Mouse (Mus musculus) lung, postnatal 25 days (tissue): ENCODE measurements around the gene Phgr1.

ENCODE experiments used
- DNase-seq: peaks from one replicate; pipeline ENCODE4 v3.0.0; 2022; ENCODE audit warnings: low spot score

The Phgr1 gene

DNA sequence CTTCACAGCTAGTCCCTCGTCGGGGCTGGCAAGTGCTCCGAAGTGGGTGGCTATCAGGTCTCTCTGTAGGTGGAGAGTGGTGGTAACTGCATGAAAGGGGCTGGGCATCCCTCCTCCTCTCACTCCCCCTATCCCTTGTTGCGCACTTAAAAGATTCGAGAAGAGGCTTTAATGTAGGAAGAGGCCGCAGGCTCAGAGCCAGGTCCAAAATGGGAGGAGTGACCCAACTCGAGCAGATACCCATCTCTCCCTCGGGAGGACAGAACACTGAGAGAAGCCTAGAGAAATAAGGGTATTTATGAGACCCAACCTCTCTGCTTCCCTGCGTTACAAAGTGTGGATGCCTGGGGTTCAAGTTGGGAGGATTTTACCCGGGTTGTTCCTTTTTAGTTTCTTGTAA, 6.5 kb downstream of the Phgr1 start:
- DNase-seq, result no peak

DNA sequence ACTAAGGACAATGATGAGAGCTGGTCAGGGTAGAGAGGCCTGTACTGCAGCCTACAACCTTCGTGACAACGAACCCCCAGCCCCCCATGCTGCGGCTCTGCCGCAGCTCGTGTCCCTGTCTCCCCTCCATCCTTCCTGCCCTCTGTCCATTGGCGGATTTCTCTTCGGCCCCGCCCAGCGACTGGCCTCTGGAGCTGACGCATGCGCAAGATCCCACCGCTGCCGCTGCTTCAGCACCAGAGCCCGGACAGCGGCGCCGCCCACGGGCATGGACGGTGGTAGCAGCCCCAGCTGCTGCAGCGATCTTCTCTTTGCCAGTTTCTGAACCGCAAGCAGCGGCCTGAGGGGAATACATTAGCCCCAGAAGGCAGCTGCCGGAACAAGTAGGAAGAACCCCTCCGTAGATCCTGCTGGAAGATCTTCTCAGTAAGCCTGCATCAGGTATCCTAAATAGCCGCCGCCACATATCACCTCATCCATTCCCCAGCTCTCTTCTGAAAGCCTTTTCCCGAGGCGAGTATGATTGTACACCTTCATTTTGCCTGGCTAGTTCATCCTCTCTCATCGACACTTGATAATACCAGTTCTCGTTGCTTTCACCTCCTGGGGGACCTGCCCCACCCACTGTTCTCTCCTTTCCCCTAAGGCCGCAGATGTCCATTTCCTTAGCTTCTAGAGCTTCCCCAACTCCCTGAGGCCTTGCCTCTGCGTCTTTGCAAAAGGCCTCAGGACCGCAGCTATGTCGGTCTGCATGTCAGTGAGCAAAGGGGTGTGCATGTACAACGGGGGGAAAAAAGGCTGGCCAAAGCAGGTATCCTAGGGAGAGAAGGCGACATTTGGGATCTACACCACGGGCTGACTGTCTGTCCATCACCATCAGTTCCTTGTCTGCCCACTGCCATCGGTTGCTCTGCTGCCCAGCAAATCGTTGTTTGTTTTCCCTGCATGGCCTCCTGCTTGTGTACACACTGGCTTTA, 7.2 kb downstream of the Phgr1 start, which contains the start of gene Disp2:
TSS of gene Disp2 (plus strand) at position 216 of the 977 bp plus-strand sequence.
- peak; percentile 95 for DNase-seq

DNA sequence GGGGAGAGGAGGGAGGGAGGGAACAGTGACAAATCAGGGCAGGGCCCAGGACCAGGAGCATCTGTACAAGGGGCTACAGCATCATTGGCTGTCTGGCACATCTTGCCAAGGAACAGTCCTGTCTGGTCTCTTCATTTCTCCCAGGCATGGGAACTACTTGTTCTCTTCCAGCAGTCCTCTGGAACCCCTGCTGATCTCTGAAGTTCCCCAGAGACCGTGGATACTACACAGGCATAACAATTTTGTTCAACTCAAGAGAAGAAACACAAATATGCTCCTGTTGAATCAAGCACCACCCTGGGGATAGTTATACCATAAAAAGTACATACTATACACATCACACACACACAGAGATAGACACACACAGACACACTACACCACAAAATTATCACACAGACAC, 8.5 kb downstream of the Phgr1 start:
- no peak for DNase-seq

DNA sequence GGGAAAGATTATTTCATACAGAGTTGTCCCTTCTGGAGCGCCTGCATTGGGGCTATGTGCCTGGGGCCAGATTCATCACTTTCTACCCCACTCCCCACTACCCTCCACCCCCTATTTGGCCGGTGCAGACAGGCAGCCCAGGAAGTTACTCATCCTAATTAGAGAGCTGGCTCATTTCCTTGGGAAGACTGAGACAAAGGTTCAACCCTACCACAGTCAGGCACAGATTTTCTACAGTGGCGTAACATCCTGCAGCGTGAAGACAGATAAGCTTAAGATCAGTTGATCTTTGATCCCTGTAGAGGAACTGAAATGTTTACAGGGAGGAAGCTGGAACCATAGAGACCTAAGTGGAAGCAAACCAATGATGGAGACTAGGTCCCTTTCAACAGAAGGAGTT, 9.7 kb downstream of the Phgr1 start:
- DNase-seq, result no peak

DNA sequence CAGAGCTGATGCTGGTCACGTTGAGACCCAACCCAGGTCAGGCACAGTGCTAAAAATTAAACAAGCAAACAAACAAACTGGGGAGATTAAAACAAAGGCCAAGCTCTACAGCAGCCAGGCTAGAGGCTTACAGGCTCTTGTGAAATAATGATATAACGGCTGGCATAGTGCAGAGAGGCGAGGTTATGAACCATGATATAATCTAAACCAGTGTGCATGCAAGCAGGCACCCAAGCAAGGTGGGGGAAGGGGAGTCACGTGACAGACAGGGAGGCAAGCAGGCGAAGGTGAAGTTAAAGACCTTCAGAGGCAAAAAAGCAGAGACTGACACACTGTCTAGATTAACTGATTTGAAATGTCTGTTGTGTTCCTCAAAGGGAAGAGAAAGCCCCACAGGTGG, 10.5 kb downstream of the Phgr1 start:
- no peak for DNase-seq

DNA sequence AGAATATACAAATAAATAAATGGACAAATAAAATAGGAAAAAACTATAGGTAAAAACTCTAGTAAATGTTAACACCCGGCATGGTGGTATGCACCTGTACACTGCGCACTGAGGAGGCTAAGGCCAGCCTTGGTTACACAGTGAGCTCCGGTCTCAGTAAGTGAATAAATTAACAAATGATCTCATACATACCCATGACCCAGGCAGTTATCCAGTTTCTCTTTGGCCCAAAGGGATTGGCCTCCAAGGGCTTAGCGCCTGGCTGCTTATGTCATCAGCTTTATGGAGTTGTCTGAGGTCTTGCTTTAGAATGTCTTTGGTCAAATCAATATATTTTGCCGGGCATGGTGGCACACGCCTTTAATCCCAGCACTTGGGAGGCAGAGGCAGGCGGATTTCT, 11.1 kb downstream of the Phgr1 start:
- no peak for DNase-seq

DNA sequence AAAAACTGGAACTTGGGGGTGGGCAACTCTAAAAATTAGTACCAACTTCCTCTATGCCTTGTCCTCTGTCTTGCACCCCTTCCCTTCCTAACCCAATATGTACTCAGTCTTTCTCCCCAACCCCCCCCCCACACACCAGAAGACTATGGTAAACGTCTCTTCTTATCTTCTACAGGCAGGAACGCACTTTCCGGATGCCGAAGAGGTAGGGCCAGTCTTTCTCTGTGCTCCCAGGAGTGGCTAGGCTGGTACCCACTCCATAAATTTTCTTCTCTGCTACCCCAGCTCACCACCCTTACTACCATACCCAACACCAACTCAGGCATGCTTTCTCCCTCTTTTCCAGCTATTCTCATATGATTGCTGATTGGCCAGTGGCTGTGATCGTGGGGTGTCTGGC, 14.0 kb downstream of the Phgr1 start:
- DNase-seq, result no peak

DNA sequence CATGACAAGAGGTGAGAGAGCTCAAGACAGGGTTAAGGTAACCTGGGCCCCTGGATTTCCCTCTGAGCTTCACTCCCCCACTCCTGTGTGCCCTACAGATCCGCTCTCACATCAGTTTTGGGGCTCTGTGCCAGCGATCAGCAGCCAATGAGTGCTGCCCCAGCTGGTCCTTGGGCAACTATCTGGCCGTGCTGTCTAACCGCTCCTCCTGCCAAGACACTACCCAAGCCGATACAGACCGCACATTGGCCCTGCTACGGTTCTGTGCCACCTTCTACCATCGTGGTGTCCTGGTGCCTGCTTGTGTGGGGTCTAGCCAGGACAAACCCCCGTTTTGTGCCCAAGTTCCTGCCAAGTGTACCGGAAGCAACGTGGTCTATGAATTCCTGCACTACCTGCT, 16.9 kb downstream of the Phgr1 start:
- no peak for DNase-seq

DNA sequence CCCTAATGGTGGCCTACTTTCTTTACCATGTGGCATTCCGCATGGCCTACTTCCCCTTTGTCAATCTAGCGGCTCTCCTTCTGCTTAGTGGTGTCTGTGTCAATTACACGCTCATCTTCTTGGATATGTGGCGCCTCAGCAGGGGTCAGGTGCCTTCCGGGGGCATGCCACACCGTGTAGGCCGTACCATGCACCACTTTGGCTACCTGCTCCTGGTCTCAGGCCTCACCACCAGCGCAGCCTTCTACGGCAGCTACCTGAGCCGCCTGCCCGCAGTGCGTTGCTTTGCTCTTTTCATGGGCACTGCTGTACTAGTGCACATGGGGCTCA, 17.6 kb downstream of the Phgr1 start:
- no peak for DNase-seq

DNA sequence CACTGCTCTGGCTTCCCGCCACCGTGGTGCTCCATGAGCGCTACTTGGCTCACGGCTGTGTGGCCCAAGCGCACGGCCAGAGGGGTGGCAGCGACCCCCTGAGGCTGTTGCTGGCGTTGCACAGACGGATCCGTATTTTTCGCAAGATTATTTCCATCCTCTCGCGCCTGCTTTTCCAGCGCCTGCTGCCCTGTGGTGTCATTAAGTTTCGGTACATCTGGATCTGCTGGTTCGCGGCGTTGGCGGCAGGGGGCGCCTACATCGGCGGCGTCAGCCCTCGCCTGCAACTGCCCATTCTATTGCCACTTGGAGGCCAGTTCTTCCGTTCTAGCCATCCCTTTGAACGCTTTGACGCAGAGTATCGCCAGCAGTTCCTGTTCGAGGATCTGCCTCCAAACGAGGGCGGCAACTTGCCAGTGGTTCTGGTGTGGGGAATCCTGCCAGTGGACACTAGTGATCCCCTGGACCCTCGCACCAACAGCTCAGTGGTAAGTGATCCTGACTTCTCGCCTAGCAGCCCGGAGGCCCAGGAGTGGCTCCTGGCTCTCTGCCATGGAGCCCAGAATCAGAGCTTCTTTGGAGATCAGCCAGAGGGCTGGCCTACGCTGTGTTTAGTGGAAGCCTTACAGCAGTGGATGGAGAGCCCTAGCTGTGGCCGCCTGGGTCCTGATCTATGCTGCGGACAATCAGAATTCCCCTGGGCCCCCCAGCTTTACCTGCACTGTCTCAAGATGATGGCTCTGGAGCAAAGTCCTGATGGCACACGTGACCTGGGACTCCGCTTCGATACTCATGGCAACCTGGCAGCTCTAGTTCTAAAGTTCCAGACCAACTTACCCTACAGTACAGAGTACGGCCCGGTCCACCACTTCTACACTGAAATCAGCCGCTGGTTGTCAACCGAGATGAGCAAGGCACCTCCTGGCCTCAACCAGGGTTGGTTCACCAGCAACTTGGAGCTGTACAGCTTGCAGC, 18.3 kb downstream of the Phgr1 start:
- peak; percentile 86 for DNase-seq

DNA sequence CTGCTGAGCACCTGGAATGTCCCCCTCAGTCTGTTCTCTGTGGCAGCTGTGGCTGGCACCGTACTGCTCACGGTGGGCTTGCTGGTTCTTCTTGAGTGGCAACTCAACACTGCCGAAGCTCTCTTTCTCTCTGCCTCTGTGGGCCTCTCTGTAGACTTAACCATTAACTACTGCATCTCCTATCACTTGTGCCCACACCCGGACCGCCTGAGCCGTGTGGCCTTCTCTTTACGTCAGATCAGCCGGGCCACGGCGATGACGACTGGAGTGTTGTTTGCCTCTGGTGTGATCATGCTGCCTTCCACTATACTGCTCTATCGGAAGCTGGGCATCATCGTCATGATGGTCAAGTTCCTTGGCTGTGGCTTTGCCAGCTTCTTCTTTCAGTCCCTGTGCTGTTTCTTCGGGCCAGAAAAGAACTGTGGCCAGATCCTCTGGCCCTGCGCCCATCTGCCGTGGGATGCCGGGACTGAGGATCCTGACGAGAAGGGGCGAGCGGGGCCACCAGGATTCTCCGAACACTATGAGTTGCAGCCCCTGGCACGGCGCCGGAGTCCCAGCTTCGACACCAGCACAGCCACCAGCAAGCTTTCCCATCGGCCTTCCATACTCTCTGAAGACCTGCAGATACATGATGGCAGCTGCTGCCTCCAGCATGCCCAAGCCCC, 19.2 kb downstream of the Phgr1 start:
- no peak for DNase-seq

DNA sequence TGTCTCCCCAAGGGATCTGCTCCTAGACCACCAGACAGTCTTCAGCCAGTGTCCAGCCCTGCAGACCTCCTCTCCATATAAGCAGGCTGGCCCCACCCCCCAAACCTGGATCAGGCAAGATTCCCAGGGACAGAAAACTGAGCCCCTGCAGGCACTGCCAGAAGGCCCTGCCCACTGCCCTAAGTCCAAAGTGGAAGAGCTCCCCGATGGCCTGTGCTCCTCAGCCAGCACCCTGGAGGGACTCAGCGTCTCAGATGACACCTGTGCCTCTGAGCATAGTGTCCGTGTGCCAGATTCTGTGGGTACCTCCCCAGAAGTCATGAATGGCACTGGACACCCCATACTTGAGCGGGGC, 19.7 kb downstream of the Phgr1 start:
- DNase-seq, result no peak

DNA sequence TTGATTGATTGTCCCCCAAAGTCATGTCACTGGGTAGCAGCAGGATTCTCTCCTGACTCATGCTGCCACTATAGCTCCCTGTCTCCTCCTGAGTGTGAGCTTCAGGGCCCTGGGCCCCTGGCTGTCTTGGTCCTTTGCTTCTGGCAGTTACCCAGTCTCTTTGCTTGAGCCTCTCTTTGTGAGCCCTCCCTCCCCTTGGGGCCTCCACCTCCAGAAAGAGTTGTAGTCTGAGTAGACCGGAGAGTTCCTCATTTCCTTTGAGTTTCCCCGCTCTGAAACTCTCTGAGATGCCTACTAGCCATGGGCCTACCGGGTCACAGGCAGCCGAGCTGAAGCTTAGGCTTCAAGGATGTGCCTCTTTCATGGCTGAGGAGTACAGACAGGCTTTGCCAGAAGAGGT, 21.1 kb downstream of the Phgr1 start:
- no peak for DNase-seq

DNA sequence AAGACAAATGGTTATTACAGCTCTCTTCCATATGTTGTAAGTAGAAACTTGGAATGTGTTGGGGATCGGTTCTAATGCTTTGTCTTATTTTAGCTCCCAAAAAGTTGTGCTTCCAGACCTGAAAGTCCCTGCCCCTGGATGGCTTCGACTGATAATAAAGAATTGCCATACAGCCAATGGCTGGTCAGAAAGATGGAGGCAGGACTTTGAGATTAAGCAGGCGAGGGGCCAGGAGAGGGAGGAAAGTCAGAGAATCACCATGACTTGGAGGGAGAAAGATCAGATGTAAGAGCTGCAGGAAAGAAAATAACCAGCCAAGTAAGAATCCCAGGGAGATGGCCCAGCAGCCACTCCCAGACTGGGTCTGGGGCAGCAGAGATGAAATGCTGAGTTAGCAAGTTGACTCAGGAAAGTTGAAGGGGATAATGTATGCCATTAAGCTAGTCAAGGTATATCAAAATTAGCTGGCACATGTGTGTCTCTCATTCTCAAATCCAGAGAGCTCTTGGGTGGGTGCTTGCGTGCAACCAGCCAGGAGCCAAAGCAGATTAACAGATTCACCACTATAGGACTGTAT, 30.1 kb downstream of the Phgr1 start:
- DNase-seq, result no peak

DNA sequence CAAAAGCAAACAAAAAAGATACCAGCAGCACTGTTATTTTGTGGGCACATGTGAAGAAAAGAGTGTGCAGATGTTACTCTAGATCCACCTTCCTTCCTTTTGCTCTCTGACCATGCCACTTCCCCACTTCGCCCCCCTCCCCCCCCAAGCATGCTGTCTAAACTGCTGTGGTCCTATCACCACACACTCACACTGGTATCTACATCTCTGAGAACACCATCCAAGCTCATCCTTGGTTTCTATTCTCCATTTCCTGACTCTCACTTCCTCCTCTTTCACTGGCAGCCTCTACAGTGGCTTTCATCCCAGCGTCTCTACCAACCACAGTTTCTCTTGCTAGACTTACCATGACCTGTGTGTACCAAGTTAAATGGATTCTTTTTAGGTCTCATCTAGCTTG, 31.9 kb downstream of the Phgr1 start:
- DNase-seq, result no peak

DNA sequence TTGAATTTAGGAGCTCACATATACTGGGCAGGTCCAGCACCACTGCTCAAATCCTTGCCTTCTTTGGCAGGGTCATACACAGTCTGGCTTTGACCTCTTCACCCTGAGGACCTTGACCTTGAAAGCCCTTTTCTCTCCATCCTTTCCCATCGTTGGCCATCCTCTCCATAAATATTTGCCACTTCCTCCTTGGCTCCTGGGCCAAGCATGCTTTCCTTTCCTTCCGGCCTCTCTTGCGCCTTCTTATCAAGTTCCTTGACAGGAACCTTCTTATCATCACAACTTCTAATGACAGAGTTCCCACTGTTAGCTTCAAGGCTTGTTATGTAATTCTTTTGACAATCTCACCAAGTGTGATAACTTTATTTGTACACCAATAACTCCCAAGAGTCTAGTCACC, 32.6 kb downstream of the Phgr1 start:
- peak; percentile 57 for DNase-seq

DNA sequence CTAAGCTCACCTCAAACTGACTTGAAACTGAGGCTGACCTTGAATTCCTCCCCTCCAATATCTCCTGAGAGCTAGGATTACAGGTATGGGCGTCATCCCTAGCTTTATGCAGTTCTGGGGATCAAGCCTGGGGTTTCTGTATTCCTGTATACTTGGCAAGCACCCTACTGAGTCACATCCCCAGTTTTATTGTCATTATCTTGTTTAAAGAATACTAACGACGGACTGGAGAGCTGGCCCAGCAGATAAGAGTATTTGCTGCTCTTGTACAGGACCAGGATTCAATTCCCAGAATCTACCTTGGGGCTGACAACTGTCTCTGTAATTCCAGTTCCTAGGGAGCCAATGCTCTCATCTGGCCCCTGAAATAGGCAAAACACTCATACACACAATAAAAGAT, 33.2 kb downstream of the Phgr1 start:
- no peak for DNase-seq

DNA sequence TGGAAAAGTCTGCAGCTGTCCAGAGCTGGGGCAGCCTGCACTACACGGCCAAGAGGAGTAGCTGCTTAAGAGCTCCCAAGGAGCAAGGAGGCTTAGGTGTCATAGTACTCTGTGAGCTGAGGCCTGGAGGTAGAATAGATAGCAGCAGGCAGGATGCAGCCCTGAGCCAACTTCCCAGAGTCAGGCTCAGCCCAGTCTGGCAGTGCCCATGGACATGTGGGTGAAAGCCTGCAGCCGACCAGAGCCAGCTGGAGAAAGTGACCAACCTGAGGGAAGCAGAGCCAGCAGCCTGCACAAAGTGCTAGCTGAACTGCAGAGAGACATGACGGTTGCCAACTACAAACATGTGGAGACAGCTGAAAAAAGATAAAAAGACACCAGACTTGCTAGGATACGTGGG, 34.3 kb downstream of the Phgr1 start:
- DNase-seq, result peak; percentile 15

DNA sequence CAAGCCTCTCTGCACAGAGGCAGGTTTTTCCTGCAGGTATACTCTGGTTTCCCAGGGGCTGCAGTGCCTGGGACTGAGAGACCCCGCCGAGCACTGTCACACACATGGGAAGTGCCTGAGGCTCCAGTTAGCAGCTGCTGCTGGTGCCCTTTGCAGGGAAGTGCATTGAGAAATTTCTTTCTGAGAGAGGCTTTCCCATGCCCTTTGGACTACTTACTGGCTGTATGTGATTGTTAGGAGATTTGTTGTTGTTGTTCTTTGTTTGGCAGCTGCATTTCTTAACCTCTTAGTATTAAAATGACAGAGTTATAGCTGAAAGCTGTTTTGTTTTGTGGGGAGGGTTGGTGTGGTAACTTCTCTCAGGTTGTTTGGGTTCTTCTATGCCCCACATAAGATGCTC, 38.3 kb downstream of the Phgr1 start:
- no peak for DNase-seq

DNA sequence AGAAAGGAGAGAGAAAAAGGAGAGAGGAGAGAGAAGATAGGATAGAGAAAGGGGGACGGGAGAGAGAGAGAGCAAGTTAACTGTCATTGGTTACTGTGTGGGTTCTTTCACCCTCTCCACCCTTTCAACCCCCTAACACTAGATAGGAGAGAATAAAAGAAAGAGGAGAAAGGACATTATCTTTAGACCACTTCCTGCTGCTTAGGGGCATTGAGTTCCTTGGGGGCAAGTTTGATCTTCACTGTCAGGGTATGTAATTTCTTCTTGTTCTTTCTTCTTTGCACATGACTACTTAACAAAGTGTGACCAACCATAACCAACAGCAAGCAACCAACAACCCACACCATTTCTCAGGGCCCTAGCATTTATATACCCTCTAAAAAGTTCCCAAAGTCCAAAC, 40.2 kb downstream of the Phgr1 start:
- DNase-seq, result no peak

DNA sequence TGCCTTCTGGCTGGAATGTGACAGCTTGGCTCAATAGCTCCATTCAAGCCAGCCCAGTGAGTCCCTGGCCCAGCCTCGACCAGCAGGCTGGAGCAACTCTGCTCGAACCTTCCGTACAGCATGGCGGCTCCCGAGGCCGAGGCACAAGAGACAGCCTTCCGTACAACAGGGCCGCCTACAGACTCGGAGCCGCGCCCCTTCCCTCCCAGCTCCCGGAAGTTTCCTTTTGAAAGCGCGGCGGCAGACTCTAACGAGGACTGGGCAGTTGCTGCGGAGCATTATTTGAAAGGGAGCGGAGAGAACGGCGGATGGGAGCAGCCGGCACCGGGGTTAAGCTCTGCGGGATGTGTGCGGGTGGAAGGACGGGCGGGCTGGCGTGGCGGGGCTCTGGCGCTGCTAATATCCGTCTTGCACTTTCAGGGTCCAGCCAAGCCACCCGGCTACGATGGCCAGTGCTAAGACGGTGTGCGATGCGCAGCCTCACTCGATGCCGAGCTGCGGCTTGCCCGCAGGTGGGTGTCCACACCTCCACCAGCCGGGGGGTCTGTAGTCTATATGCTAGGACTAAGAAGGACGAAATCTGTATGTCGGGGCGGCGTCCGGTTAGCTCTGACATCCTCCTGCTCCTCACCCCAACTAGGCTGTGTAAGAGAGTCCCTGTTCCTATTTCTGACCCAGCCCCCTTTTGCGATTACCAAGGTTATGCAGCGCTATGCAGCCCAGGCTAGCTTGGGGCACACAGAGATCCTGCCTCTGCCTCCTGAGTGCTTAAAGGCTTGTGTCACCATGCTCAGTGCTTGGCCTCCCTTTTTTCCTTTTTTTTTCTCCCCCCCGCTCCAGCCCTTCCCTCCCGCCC, 41.6 kb downstream of the Phgr1 start, which contains the start of gene Knstrn:
TSS of gene Knstrn (plus strand) at position 23 of the 856 bp plus-strand sequence.
- DNase-seq, result peak; percentile 91
